Mouse (Mus musculus) neural tube, embryonic 15.5 days (tissue): ENCODE results near the gene Clba1. TPM values are rescaled to one million over a fixed set of nuclear protein-coding genes. Genes with fewer than 3 reads are reported as not detected.
"Not testable (repeated sequence)": the region's sequence is repeated elsewhere in the genome, so short reads cannot be mapped to it uniquely, and the experiment has no call there.

Experiments used
- ATAC-seq: fragments of 200-750 bp; cut with Nextera tagmentation; 2 replicates; pipeline ENCODE4 v1.8.0; 2017; ENCODE audit warnings: mild to moderate bottlenecking, moderate TSS enrichment, moderate library complexity; ENCODE audit not compliant: low FRiP score
- H3K27ac ChIP-seq: fragments of 300-500 bp; sonication (generic); replicated peaks from 2 replicates; pipeline ENCODE4 v1.5.1; 2015; ENCODE audit warnings: mild to moderate bottlenecking, inconsistent platforms
- H3K27me3 ChIP-seq: fragments of 300-500 bp; sonication (generic); replicated peaks from 2 replicates; pipeline ENCODE4 v1.6.1; 2015; ENCODE audit warnings: inconsistent platforms
- H3K36me3 ChIP-seq: fragments of 300-500 bp; sonication (generic); 2 replicates; pipeline ENCODE4 v1.6.1; 2015; ENCODE audit warnings: inconsistent platforms
- H3K4me1 ChIP-seq: fragments of 300-500 bp; sonication (generic); 2 replicates; pipeline ENCODE4 v1.6.1; 2015; ENCODE audit warnings: inconsistent platforms
- H3K4me2 ChIP-seq: fragments of 300-500 bp; sonication (generic); 2 replicates; pipeline ENCODE4 v1.6.1; 2015; ENCODE audit warnings: inconsistent platforms, mild to moderate bottlenecking, moderate library complexity
- H3K4me3 ChIP-seq: fragments of 300-500 bp; sonication (generic); replicated peaks from 2 replicates; pipeline ENCODE4 v1.5.1; 2015; ENCODE audit warnings: mild to moderate bottlenecking, inconsistent platforms
- H3K9ac ChIP-seq: fragments of 300-500 bp; sonication (generic); replicated peaks from 2 replicates; pipeline ENCODE4 v1.6.1; 2015; ENCODE audit warnings: mild to moderate bottlenecking, inconsistent platforms
- H3K9me3 ChIP-seq: fragments of 300-500 bp; sonication (generic); replicated peaks from 2 replicates; pipeline ENCODE4 v1.6.1; 2016; ENCODE audit warnings: inconsistent platforms
- WGBS: fragments of 180-500 bp; shearing (Covaris S2); methylation state at CpG from one replicate; pipeline ENCODE4 v1.1.7; 2015; ENCODE audit warnings: mixed read lengths; 5-methylcytosine and 5-hydroxymethylcytosine counted together
- polyA plus RNA-seq: library from polyadenylated mRNA; unstranded; fragments of >200 nt; fragmentation: Nextera tagmentation; extraction: Ambion mirVana; gene quantifications from 2 replicates; pipeline ENCODE4 v1.2.1, GENCODE M21; 2015

Gene Clba1
- polyA plus RNA-seq, 1 experiment from 2014 or later: 21.1 TPM

DNA sequence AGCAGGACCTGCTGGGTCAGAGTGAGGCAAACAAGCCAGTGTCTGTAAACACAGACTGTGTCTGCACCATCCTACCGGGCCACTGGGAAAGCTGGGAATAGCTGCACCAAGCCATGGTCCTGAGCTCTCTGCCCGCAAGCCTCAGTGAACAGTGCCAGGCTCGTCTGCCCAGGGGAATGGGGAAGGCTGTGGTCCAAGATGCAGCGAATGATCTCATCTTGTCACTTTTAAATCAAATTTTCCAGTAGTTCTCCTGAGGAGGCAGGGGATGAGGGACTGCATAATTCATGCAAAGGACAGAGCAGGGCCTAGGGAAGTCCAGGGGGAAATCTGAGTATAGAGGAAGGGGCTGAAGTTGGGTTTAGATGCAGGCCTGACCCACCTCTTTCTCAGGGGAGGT lies 941 bp upstream of the Clba1 start:
- peak overlapping the region; percentile 96 for H3K4me2 ChIP-seq
- H3K36me3 ChIP-seq: peaks cover 5% of the 10 kb centered on the region
- ATAC-seq: no peak
- H3K27ac ChIP-seq: peak overlapping the region; percentile 86; the same call in 1 of the 2 replicates
- peak overlapping the region; percentile 53; the same call in 1 of the 2 replicates for H3K9ac ChIP-seq
- peak overlapping the region; percentile 77; the same call in 1 of the 2 replicates for H3K4me3 ChIP-seq
- 0 out of 2 replicates have a peak, but pooled peaks cover 4% of the 10 kb centered on the region for H3K27me3 ChIP-seq
- H3K9me3 ChIP-seq: no peaks in the 10 kb centered on the region
- H3K4me1 ChIP-seq: peaks cover 34% of the 10 kb centered on the region
- 76% methylated on average over 4 of the region's 4 CpGs for WGBS

DNA sequence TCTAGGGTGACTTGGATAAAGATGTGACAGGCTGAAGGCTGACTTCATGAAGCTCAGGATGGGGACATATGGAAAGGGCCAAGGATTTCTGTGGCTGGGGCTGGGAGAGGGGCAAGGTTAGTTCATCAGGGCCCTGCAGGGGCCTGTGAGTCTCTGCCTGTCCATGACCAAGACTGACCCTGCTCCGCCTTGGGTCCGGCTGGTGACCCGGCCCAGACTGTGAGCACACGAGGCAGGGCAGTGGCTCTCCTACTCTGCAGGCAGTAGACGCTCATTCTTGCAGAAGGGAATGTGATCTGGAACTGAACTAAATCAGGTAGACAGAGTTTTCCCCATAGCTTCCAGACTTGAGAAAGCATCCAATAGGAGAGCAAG lies 538 bp upstream of the Clba1 start:
- Histone ChIP-seq H3K4me1 (peaks cover 31% of the 10 kb centered on the region), H3K4me3 (peak overlapping the region; percentile 77), H3K27ac (peak overlapping the region; percentile 86), H3K27me3 (0 out of 2 replicates have a peak, but pooled peaks cover 4% of the 10 kb centered on the region), H3K4me2 (peak overlapping the region; percentile 96), H3K9me3 (no peaks in the 10 kb centered on the region), H3K36me3 (peaks cover 6% of the 10 kb centered on the region), H3K9ac (peak overlapping the region; percentile 53)
- WGBS: 71% methylated on average over 5 of the region's 5 CpGs
- ATAC-seq: peak; percentile 22

- H3K36me3 ChIP-seq: peaks cover 18% of the 10 kb centered on the region
- H3K4me2 ChIP-seq: peak overlapping the region; percentile 96
- no peak for ATAC-seq
- WGBS: 29% methylated on average over 8 of the region's 8 CpGs
- peak overlapping the region; percentile 77 for H3K4me3 ChIP-seq
- no peaks in the 10 kb centered on the region for H3K9me3 ChIP-seq
- peaks cover 30% of the 10 kb centered on the region for H3K4me1 ChIP-seq
- peak overlapping the region; percentile 86 for H3K27ac ChIP-seq
- peak overlapping the region; percentile 70 for H3K9ac ChIP-seq
- 0 out of 2 replicates have a peak, but pooled peaks cover 4% of the 10 kb centered on the region for H3K27me3 ChIP-seq
Observed at GRCm38 (mm10) chr12:112809641-112810040, 904 bp downstream of the Clba1 start.

- Histone ChIP-seq H3K4me1 (peaks cover 30% of the 10 kb centered on the region), H3K36me3 (peaks cover 20% of the 10 kb centered on the region), H3K4me2 (peak overlapping the region; percentile 96), H3K9ac (peak overlapping the region; percentile 17; the same call in 1 of the 2 replicates), H3K27me3 (no peaks in the 10 kb centered on the region), H3K4me3 (peak overlapping the region; percentile 77; the same call in 1 of the 2 replicates), H3K9me3 (no peaks in the 10 kb centered on the region), H3K27ac (no peak overlapping the region)
- no peak for ATAC-seq
- WGBS: 69% methylated on average over 19 of the region's 19 CpGs
Observed at GRCm38 (mm10) chr12:112810092-112810885, 1.6 kb downstream of the Clba1 start.

- H3K4me1 ChIP-seq: peaks cover 23% of the 10 kb centered on the region
- H3K27me3 ChIP-seq: no peaks in the 10 kb centered on the region
- no peaks in the 10 kb centered on the region for H3K9me3 ChIP-seq
- no peak for ATAC-seq
- no peak overlapping the region for H3K4me2 ChIP-seq
- H3K9ac ChIP-seq: no peak overlapping the region
- H3K36me3 ChIP-seq: peaks cover 32% of the 10 kb centered on the region
- 94% methylated on average over 7 of the region's 7 CpGs for WGBS
- H3K27ac ChIP-seq: no peak overlapping the region
- H3K4me3 ChIP-seq: no peak overlapping the region
Observed at GRCm38 (mm10) chr12:112813370-112813769, 4.6 kb downstream of the Clba1 start.

- Histone ChIP-seq H3K4me2 (no peak overlapping the region), H3K9ac (no peak overlapping the region), H3K27ac (no peak overlapping the region), H3K27me3 (no peaks in the 10 kb centered on the region), H3K36me3 (peaks cover 45% of the 10 kb centered on the region), H3K4me1 (peaks cover 13% of the 10 kb centered on the region), H3K9me3 (no peaks in the 10 kb centered on the region), H3K4me3 (no peak overlapping the region)
- ATAC-seq: no peak
- WGBS: 76% methylated on average over 14 of the region's 14 CpGs
Observed at GRCm38 (mm10) chr12:112814682-112815470, 6.1 kb downstream of the Clba1 start.

GRCm38 (mm10) chr12:112816294-112816693 lies 7.6 kb downstream of the Clba1 start:
- Histone ChIP-seq H3K27ac (no peak overlapping the region), H3K4me1 (0 out of 2 replicates have a peak, but pooled peaks cover 4% of the 10 kb centered on the region), H3K36me3 (peaks cover 57% of the 10 kb centered on the region), H3K9me3 (no peaks in the 10 kb centered on the region), H3K27me3 (no peaks in the 10 kb centered on the region), H3K4me2 (no peak overlapping the region), H3K4me3 (no peak overlapping the region), H3K9ac (no peak overlapping the region)
- 50% methylated on average over 4 of the region's 4 CpGs for WGBS
- ATAC-seq: no peak

DNA sequence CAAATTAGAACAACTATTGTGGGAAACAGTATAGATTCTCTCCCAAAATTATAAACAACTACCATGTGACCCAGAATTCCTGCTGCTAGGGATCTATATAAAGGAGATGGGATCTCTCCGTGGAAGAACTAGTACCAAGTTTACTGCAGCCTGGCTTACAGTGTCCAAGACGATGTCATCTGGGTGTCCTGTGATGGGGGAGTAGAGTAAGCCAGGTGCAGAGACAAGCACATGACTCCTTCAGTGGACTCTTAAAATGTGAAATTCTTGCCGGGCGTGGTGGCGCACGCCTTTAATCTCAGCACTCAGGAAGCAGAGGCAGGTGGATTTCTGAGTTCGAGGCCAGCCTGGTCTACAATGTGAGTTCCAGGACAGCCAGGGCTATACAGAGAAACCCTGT lies 8.1 kb downstream of the Clba1 start:
- not testable (repeated sequence) for H3K27me3 ChIP-seq, H3K4me1 ChIP-seq, H3K27ac ChIP-seq, H3K9me3 ChIP-seq, ATAC-seq, H3K9ac ChIP-seq, H3K4me3 ChIP-seq, H3K4me2 ChIP-seq
- whole genome bisulfite sequencing: 88% methylated on average over 7 of the region's 7 CpGs
- H3K36me3 ChIP-seq: peaks cover 59% of the 10 kb centered on the region

DNA sequence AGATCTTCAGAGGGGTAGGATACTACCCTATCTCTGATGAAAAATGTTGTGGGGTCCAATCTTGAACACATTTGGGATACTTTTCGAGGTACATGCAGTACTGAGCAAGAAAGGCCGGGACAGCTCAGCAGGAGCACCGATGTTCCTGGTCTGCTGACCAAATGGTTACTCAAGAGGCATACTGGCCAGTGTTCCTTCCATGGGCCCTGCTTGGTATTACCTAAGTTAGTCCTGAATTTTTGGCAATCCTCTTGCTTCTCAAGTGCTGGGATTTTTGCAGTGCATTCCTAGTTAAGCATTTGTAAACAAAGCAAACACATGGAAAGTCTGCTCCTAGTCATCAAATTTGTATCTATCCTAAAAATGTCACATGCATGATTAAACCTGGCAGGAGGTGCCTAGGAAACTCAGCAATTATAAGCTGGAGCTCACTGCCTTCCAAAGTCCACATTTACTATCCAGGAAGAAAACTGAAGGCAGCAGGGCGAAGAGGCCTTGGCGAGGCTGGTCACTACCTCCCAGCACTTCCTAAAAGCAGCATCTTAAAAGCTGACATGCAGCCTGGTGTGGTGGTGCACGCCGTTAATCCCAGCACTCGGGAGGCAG lies 10.4 kb downstream of the Clba1 start:
- ATAC-seq: no peak
- Histone ChIP-seq H3K4me3 (no peak overlapping the region), H3K4me2 (no peak overlapping the region), H3K27me3 (no peaks in the 10 kb centered on the region), H3K9ac (no peak overlapping the region), H3K9me3 (no peaks in the 10 kb centered on the region), H3K36me3 (peaks cover 45% of the 10 kb centered on the region), H3K27ac (no peak overlapping the region), H3K4me1 (peaks cover 19% of the 10 kb centered on the region)
- 94% methylated on average over 8 of the region's 8 CpGs for WGBS

GRCm38 (mm10) chr12:112820401-112820999 lies 11.8 kb downstream of the Clba1 start:
- no peaks in the 10 kb centered on the region for H3K9me3 ChIP-seq
- WGBS: 72% methylated on average over 12 of the region's 12 CpGs
- no peaks in the 10 kb centered on the region for H3K27me3 ChIP-seq
- no peak for ATAC-seq
- peaks cover 24% of the 10 kb centered on the region for H3K4me1 ChIP-seq
- H3K36me3 ChIP-seq: peaks cover 39% of the 10 kb centered on the region
- H3K27ac ChIP-seq: no peak overlapping the region
- no peak overlapping the region for H3K9ac ChIP-seq
- no peak overlapping the region for H3K4me3 ChIP-seq
- H3K4me2 ChIP-seq: no peak overlapping the region

GRCm38 (mm10) chr12:112821216-112821615 lies 12.5 kb downstream of the Clba1 start:
- no peak overlapping the region for H3K4me3 ChIP-seq
- peaks cover 31% of the 10 kb centered on the region for H3K4me1 ChIP-seq
- no peak for ATAC-seq
- H3K27me3 ChIP-seq: no peaks in the 10 kb centered on the region
- H3K4me2 ChIP-seq: no peak overlapping the region
- peaks cover 37% of the 10 kb centered on the region for H3K36me3 ChIP-seq
- 67% methylated on average over 1 of the region's 1 CpGs for WGBS
- H3K9me3 ChIP-seq: no peaks in the 10 kb centered on the region
- H3K27ac ChIP-seq: no peak overlapping the region
- H3K9ac ChIP-seq: no peak overlapping the region
